Mouse (Mus musculus) lung, postnatal 4 days (tissue): ENCODE measurements around the gene Rsl1.
A peak's percentile ranks its signal among the peaks of the same experiment; 100 is the strongest.
"Not testable (repeated sequence)": the region's sequence is repeated elsewhere in the genome, so short reads cannot be mapped to it uniquely, and the experiment has no call there.

ENCODE experiments used
- DNase-seq, 2 experiments: peaks; one replicate each; pipeline ENCODE4 v3.0.0; 2021

Rsl1 gene

GRCm38 (mm10) chr13:67172991-67173722, at the start of gene Rsl1:
TSS of gene Rsl1 (plus strand) at chr13:67173182.
- DNase-seq = peak; percentile 77 to 83

GRCm38 (mm10) chr13:67124460-67124859, 48.5 kb upstream of the Rsl1 start:
- DNase-seq = no peak

GRCm38 (mm10) chr13:67127507-67127906, 45.5 kb upstream of the Rsl1 start:
- not testable (repeated sequence) for DNase-seq

- peak; percentile 79 to 86 for DNase-seq
Measured at GRCm38 (mm10) chr13:67128038-67128721, 44.8 kb upstream of the Rsl1 start.

GRCm38 (mm10) chr13:67166122-67166521, 6.9 kb upstream of the Rsl1 start:
- not testable (repeated sequence) for DNase-seq

- peak in 1 of 2 experiments; percentile 7 for DNase-seq
Measured at GRCm38 (mm10) chr13:67173723-67174055, 707 bp downstream of the Rsl1 start.

GRCm38 (mm10) chr13:67194340-67194894, 21.4 kb downstream of the Rsl1 start, which contains the start of gene Zfp455:
TSS of gene Zfp455 (plus strand) at chr13:67194506.
- DNase-seq = peak; percentile 46 to 67

- DNase-seq = no peak
Measured at GRCm38 (mm10) chr13:67201656-67202055, 28.7 kb downstream of the Rsl1 start.

GRCm38 (mm10) chr13:67214015-67214607, 41.1 kb downstream of the Rsl1 start:
- DNase-seq = no peak
